In genomic region chr8:11712244-11712643, GRCm38 (mm10) we compare ENCODE assay signal across 12 mouse cellular contexts. TPM values are rescaled to one million over a fixed set of nuclear protein-coding genes. Genes with fewer than 3 reads are reported as not detected.
A peak's percentile ranks its signal among the peaks of the same experiment; 100 is the strongest.
DNase-seq lines count a peak whose midpoint lies in the region.
"Had no signal": no experiment of that assay in that cellular context is flagged by ENCODE, and none has a peak within 500 bp of the region (broad histone marks: within the 10 kb centered on the region; RNA-seq: fewer than 3 reads in every experiment).

No protein-coding gene starts in this region.

- H3K27me3 ChIP-seq in embryonic facial prominence, embryonic 10.5 days (replicated peaks; ENCODE audit: low read depth, poor library complexity, severe bottlenecking): 0 out of 2 replicates have a peak, but pooled peaks cover 6% of the 10 kb centered on the region
- H3K27me3 ChIP-seq: neural tube, embryonic 15.5 days had no signal

- H3K4me3 ChIP-seq in embryonic facial prominence, embryonic 10.5 days: no peak overlapping the region
- H3K4me3 ChIP-seq: neural tube, embryonic 15.5 days had no signal

- H3K9me3 ChIP-seq in embryonic facial prominence, embryonic 10.5 days: no peaks in the 10 kb centered on the region
- H3K9me3 ChIP-seq: neural tube, embryonic 15.5 days had no signal

- no peaks in the 10 kb centered on the region for H3K36me3 ChIP-seq in embryonic facial prominence, embryonic 10.5 days (replicated peaks)
- H3K36me3 ChIP-seq: neural tube, embryonic 15.5 days had no signal

- DNase-seq in gastrocnemius, postnatal 10 days: peak; percentile 41
- DNase-seq in gastrocnemius, postnatal 25 days: no peak
- DNase-seq in right cerebral cortex, postnatal 14 days: peak; percentile 28
- no peak for DNase-seq in right cerebral cortex, adult 18-20 months
- peak; percentile 34 for DNase-seq in embryonic facial prominence, embryonic 10.5 days (ENCODE audit: low spot score)
- peak; percentile 36 for DNase-seq in thymus, postnatal 14 days
- DNase-seq in frontal cortex, postnatal 36 days (ENCODE audit: low spot score in 2 of 2): no peak
- no peak for DNase-seq in left cerebral cortex, postnatal 36 days (ENCODE audit: low spot score in 2 of 2)
- DNase-seq: adrenal gland, adult 2 months had no signal

- H3K27ac ChIP-seq in embryonic facial prominence, embryonic 10.5 days (replicated peaks): no peak overlapping the region
- H3K27ac ChIP-seq: neural tube, embryonic 15.5 days had no signal

- intact Hi-C loops in left cerebral cortex, postnatal 36 days (cut with DNase I): no loop called here

- 88% methylated on average over 6 of the region's 6 CpGs for WGBS in embryonic facial prominence, embryonic 10.5 days

- peaks cover 19% of the 10 kb centered on the region for H3K4me1 ChIP-seq in embryonic facial prominence, embryonic 10.5 days
- H3K4me1 ChIP-seq: neural tube, embryonic 15.5 days had no signal

RNA-seq across cellular contexts. Expression of gene 1700016D06Rik, which starts 11.4 kb away (rescaled TPM):
- total RNA-seq in gastrocnemius, postnatal 10 days (2021): not detected
- not detected for total RNA-seq in gastrocnemius, postnatal 25 days (2021)
- 0.11 TPM in 1 of 2 replicates, not detected in the other for polyA plus RNA-seq in embryonic facial prominence, embryonic 10.5 days (2016; fragmentation: Nextera tagmentation; extraction: Ambion mirVana)
- total RNA-seq in left cerebral cortex, postnatal 36 days (2021): not detected
- total RNA-seq: adrenal gland, adult 2 months; left cerebral cortex, postnatal 10 days had no signal
- polyA plus RNA-seq: adrenal gland, adult 2 months; heart, embryonic 11.5 days; neural tube, embryonic 15.5 days had no signal

RNA-seq across cellular contexts. Expression of gene Arhgef7, which starts 15.3 kb away (rescaled TPM):
- 10 to 100 TPM; 76.7 to 84.2 TPM for total RNA-seq in gastrocnemius, postnatal 10 days (2021)
- total RNA-seq in gastrocnemius, postnatal 25 days (2021): 10 to 100 TPM; 56.0 to 61.4 TPM
- 50.3 and 55.1 TPM in 2 replicates for polyA plus RNA-seq in embryonic facial prominence, embryonic 10.5 days (2016; fragmentation: Nextera tagmentation; extraction: Ambion mirVana)
- total RNA-seq in left cerebral cortex, postnatal 36 days (2021): 100 to 1,000 TPM; 112 to 145 TPM

Comparison
In these comparisons a context has a peak if more than half of its experiments do, and no peak if none do; other contexts are left out.
1. DNase-seq: peak in gastrocnemius, postnatal 10 days (single experiment), right cerebral cortex, postnatal 14 days (single experiment), embryonic facial prominence, embryonic 10.5 days (single experiment) and thymus, postnatal 14 days (single experiment); none in gastrocnemius, postnatal 25 days (single experiment), right cerebral cortex, adult 18-20 months (single experiment), frontal cortex, postnatal 36 days (0 of 2) and left cerebral cortex, postnatal 36 days (0 of 2).